Mouse (Mus musculus): ENCODE results near the gene Opcml. TPM values are rescaled to one million over a fixed set of nuclear protein-coding genes. Genes with fewer than 3 reads are reported as not detected.

The Opcml gene
- polyA plus RNA-seq, 1 experiment = not detected

DNA sequence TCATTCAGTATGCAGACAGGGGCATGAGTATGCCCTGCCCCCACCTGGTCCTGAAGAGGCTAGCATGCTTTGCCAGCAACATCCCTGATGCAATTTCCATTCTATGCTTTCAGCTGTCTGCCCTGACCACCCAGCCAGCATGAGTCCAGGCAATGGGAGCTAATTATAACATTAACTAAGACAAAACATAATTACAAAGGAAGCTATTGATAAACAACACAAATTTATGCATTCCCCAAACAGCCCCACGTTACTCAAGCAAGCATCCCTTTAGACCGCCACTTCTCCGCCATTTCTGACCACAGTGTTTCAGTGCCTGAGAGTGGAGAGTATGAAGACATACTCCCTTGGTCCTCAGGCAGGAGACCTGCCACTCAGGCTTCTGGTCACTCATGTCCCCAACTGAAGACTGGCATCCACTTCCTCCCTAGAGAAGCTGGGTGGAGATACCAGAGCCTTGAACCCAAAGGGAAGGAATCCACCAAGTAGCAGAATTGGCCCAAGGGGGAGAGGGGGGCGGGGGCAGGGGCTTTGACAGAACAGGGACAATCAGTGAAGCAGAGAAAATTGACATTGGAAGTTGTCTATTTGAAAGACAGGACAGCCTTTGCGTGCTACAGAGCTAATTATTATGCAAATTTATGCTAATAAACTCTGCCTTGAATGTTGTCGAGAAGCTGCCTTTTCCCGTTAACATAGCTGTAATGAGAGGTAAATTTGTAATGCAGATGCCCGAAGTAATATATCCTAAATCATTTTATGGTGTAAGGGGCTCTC lies 464.7 kb downstream of the Opcml start:
- Histone ChIP-seq H3K27ac (ENCODE audit: insufficient read depth, low read depth, low read length) (no peak overlapping the region), H3K4me3 (ENCODE audit: insufficient read depth, low read length) (no peak overlapping the region), H3K4me1 (ENCODE audit: control insufficient read depth, insufficient read depth, low read length) (no peaks in the 10 kb centered on the region)
- TF ChIP-seq CTCF (IDR thresholded peaks at IDR 0.05; ENCODE audit: low read depth, low read length) = no peak
- no peak for TF ChIP-seq POLR2A (IDR thresholded peaks at IDR 0.05; ENCODE audit: borderline replicate concordance, low read depth, low read length)

DNA sequence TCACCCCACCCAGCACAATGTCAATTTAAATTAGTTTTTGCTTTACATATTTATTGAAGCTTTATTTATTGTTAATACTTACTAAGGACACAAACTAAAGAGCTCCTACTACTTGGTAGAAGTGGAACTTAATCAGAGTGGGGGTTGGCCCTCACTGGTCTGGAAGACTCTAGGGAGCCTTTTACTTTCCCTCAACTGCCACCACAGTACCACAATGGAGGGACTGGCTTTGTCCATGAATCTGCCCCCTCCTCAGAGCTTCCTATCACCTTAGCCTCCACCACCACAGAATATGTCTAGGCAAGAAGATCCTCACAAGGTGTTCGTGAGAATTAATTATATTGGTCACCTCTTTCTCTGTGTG lies 465.3 kb downstream of the Opcml start:
- Histone ChIP-seq H3K4me3 (ENCODE audit: insufficient read depth, low read length) (no peak overlapping the region), H3K4me1 (ENCODE audit: control insufficient read depth, insufficient read depth, low read length) (no peaks in the 10 kb centered on the region), H3K27ac (ENCODE audit: insufficient read depth, low read depth, low read length) (no peak overlapping the region)
- no peak for TF ChIP-seq POLR2A (IDR thresholded peaks at IDR 0.05; ENCODE audit: borderline replicate concordance, low read depth, low read length)
- TF ChIP-seq CTCF (IDR thresholded peaks at IDR 0.05; ENCODE audit: low read depth, low read length) = no peak

DNA sequence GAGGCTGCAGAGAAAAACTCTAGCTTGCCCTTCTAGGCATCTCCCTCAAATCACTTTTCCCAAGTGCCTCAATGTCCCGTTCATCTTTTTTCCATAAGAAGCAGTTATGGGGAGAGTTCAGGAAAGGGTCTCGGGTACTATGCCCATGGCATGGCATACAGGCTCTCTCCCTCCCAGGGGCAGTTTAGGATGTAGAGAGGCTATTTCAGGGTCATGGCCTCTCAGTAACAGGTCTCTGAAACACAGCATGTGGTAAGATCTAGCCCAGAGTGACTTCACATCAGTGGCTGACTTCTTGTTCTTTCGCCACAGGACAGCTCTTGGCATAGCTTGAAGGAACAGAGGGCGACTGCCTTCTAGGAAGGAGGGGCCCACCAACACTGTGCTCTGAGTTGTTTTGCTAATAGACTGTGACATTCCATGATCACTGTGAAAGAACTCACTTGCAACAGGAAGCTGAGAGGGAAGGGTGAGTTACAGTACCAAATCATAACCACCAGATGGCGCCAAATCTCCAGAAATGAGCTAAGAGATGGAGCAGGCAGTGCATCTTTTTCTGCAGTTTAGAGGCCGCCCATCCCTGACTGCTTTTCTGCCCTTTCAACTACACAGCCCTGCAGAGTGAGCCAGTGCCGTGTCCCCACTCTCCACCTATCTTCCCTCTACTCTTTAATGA lies 470.6 kb downstream of the Opcml start:
- TF ChIP-seq CTCF (IDR thresholded peaks at IDR 0.05; ENCODE audit: low read depth, low read length) (no peak), POLR2A (IDR thresholded peaks at IDR 0.05; ENCODE audit: borderline replicate concordance, low read depth, low read length) (no peak)
- Histone ChIP-seq H3K4me1 (ENCODE audit: control insufficient read depth, insufficient read depth, low read length) (no peaks in the 10 kb centered on the region), H3K4me3 (ENCODE audit: insufficient read depth, low read length) (no peak overlapping the region), H3K27ac (ENCODE audit: insufficient read depth, low read depth, low read length) (no peak overlapping the region)

DNA sequence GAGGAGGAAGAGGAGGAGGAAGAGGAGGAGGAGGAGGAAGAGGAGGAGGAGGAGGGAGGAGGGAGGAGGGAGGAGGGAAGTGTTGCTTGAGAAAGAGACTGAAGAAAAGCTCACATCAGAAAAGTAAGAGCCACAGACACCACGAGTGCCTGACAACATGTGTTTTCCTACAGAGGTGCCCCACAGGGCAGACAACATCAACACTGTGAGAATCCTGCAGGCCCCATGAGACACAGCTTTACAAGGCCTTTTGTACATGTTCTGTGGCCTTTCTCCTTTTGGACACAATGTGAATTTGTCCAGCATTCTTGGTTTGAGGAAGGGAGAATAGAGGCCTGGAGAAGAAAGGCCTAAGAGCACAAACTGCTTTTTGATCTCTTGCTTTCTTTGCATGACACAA lies 471.4 kb downstream of the Opcml start:
- Histone ChIP-seq H3K4me1 (ENCODE audit: control insufficient read depth, insufficient read depth, low read length) (no peaks in the 10 kb centered on the region), H3K4me3 (ENCODE audit: insufficient read depth, low read length) (no peak overlapping the region), H3K27ac (ENCODE audit: insufficient read depth, low read depth, low read length) (no peak overlapping the region)
- no peak for TF ChIP-seq CTCF (IDR thresholded peaks at IDR 0.05; ENCODE audit: low read depth, low read length)
- TF ChIP-seq POLR2A (IDR thresholded peaks at IDR 0.05; ENCODE audit: borderline replicate concordance, low read depth, low read length) = no peak

DNA sequence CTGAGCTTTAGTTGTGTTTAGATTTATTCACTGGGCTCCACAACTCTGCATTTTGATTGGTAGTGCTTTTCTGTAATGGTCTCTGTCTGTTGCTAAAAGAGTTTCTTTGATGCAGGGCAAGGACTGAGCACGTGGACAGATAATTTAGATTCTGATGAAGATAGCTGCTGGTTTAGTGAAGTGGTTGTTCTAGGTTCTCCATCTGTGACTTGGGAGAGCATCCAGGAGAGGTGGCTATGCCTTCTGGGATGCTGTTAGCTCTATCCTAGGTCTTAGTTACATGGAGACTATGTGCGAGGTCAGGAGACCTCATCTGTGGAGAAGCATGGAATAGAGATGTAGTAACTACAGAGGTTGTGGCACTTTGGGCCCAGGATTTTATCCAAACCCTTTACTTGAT lies 472.3 kb downstream of the Opcml start:
- no peaks in the 10 kb centered on the region for H3K4me1 ChIP-seq (ENCODE audit: control insufficient read depth, insufficient read depth, low read length)
- TF ChIP-seq CTCF (IDR thresholded peaks at IDR 0.05; ENCODE audit: low read depth, low read length) = no peak
- no peak for TF ChIP-seq POLR2A (IDR thresholded peaks at IDR 0.05; ENCODE audit: borderline replicate concordance, low read depth, low read length)
- no peak overlapping the region for H3K27ac ChIP-seq (ENCODE audit: insufficient read depth, low read depth, low read length)
- H3K4me3 ChIP-seq (ENCODE audit: insufficient read depth, low read length) = no peak overlapping the region

DNA sequence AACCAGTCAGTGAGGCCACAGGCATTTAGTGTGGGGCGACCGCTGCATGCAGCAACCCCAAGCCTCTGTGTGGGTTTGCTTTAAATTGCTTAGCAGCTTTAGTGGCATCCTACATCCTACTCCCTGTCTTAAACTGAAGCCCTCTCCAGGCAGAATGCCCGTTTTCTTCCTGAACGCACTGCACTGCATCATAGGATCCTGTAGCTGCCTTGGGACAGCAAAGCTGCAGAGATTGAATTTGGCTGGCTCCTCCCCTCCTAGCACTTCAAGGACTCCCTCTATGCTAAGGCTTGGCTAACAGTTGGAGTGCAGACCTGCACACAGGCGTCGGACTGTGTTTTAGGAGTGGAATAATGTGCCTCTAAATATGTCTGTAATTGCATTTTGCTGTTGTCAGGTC lies 474.2 kb downstream of the Opcml start:
- H3K4me3 ChIP-seq (ENCODE audit: insufficient read depth, low read length) = no peak overlapping the region
- TF ChIP-seq POLR2A (IDR thresholded peaks at IDR 0.05; ENCODE audit: borderline replicate concordance, low read depth, low read length) = no peak
- no peak for TF ChIP-seq CTCF (IDR thresholded peaks at IDR 0.05; ENCODE audit: low read depth, low read length)
- no peak overlapping the region for H3K27ac ChIP-seq (ENCODE audit: insufficient read depth, low read depth, low read length)
- H3K4me1 ChIP-seq (ENCODE audit: control insufficient read depth, insufficient read depth, low read length) = no peaks in the 10 kb centered on the region

DNA sequence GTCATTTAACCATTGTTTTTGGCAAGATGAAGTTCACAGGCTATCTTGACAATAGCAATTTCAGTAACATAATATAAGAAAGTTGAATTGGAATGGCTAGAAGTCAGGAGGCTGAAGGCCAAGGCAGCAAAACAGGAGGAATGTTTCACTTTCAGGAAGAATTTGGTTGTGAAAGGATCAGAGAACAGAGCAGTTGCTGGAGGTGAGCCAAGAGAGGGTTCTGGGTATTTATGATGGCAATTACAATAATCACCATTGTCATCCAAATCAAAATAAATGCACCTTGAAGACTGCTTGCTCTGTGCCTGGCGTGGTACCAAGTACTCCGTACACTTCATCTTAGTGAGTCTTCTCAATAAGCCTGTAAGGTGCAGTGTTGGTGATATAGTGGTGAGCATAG lies 483.2 kb downstream of the Opcml start:
- Histone ChIP-seq H3K4me1 (ENCODE audit: control insufficient read depth, insufficient read depth, low read length) (no peaks in the 10 kb centered on the region), H3K27ac (ENCODE audit: insufficient read depth, low read depth, low read length) (no peak overlapping the region), H3K4me3 (ENCODE audit: insufficient read depth, low read length) (no peak overlapping the region)
- TF ChIP-seq POLR2A (IDR thresholded peaks at IDR 0.05; ENCODE audit: borderline replicate concordance, low read depth, low read length) (no peak), CTCF (IDR thresholded peaks at IDR 0.05; ENCODE audit: low read depth, low read length) (no peak)

DNA sequence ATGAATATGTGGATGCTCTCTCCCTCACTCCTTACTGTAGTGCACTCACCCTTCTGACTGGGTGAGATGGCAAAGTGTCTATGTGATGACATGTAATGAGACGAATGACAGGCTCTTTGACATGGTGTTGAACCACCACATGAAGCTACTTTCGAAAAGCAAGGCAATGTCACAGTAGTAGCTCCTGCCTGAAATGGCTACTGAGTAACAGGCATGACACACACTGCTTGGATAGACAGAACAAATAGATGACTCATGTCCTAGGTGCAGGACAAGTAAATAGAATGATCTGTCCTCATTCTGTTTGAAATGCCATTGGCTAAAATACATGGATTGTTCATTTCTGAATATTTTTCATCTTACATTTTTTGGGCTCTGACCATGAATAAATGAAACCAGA lies 488.0 kb downstream of the Opcml start:
- H3K4me3 ChIP-seq (ENCODE audit: insufficient read depth, low read length) = no peak overlapping the region
- no peaks in the 10 kb centered on the region for H3K4me1 ChIP-seq (ENCODE audit: control insufficient read depth, insufficient read depth, low read length)
- H3K27ac ChIP-seq (ENCODE audit: insufficient read depth, low read depth, low read length) = no peak overlapping the region
- TF ChIP-seq CTCF (IDR thresholded peaks at IDR 0.05; ENCODE audit: low read depth, low read length) (no peak), POLR2A (IDR thresholded peaks at IDR 0.05; ENCODE audit: borderline replicate concordance, low read depth, low read length) (no peak)

DNA sequence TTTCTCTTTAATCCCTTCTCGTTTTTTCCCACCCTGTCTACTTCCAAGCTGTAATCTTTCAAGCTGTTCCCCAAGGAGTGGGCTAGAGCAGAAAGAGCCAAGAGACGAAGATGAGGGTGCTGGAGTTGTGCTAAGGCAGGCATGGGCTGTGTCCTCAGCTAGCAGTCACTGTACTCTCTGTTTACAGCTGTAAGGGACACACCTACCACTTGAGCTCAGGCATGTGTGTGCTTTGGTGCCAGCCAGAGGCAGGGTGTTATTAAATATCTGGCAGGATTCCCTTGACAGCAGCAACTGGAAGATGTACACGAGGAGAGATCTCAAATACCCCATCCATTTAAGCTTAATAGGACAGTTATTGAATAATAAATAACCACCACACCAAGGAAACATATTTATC lies 490.4 kb downstream of the Opcml start:
- TF ChIP-seq POLR2A (IDR thresholded peaks at IDR 0.05; ENCODE audit: borderline replicate concordance, low read depth, low read length) = no peak
- no peak for TF ChIP-seq CTCF (IDR thresholded peaks at IDR 0.05; ENCODE audit: low read depth, low read length)
- H3K4me1 ChIP-seq (ENCODE audit: control insufficient read depth, insufficient read depth, low read length) = no peaks in the 10 kb centered on the region
- no peak overlapping the region for H3K27ac ChIP-seq (ENCODE audit: insufficient read depth, low read depth, low read length)
- no peak overlapping the region for H3K4me3 ChIP-seq (ENCODE audit: insufficient read depth, low read length)

DNA sequence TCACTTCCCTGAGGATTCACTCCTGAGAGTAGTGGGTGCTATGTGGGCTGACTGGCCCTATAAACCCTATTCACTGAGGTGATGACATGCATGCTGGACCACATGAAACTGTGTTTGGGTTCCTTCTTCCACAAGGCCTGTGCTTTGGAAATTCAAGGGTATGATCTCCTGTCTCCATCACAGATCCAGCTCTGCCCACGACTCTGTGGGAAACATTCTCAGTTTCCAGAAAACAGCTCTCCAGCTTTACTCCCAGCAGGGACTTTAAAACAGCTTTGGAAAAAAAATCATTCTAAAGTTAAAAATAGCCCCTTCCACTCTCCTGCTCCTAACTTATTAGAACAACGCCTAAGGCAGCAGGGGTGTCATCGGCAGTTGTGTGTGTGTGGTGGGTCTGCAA lies 491.0 kb downstream of the Opcml start:
- no peak overlapping the region for H3K4me3 ChIP-seq (ENCODE audit: insufficient read depth, low read length)
- no peak overlapping the region for H3K27ac ChIP-seq (ENCODE audit: insufficient read depth, low read depth, low read length)
- no peaks in the 10 kb centered on the region for H3K4me1 ChIP-seq (ENCODE audit: control insufficient read depth, insufficient read depth, low read length)
- TF ChIP-seq CTCF (IDR thresholded peaks at IDR 0.05; ENCODE audit: low read depth, low read length) (no peak), POLR2A (IDR thresholded peaks at IDR 0.05; ENCODE audit: borderline replicate concordance, low read depth, low read length) (no peak)

Data from bone marrow macrophage, adult 2 months (primary cell).